Mouse (Mus musculus) liver, embryonic 14.5 days (tissue): ENCODE data around the gene Pcf11.
A peak's percentile ranks its signal among the peaks of the same experiment; 100 is the strongest.

ENCODE experiments used
- CTCF ChIP-seq: IDR thresholded peaks from 2 replicates; pipeline ENCODE4 v1.5.1; 2016; ENCODE audit warnings: antibody characterized with exemption, low read depth, control low read depth
- EP300 ChIP-seq: IDR thresholded peaks from 2 replicates; pipeline ENCODE4 v1.6.1; 2016; ENCODE audit warnings: antibody characterized with exemption, low read depth

DNA sequence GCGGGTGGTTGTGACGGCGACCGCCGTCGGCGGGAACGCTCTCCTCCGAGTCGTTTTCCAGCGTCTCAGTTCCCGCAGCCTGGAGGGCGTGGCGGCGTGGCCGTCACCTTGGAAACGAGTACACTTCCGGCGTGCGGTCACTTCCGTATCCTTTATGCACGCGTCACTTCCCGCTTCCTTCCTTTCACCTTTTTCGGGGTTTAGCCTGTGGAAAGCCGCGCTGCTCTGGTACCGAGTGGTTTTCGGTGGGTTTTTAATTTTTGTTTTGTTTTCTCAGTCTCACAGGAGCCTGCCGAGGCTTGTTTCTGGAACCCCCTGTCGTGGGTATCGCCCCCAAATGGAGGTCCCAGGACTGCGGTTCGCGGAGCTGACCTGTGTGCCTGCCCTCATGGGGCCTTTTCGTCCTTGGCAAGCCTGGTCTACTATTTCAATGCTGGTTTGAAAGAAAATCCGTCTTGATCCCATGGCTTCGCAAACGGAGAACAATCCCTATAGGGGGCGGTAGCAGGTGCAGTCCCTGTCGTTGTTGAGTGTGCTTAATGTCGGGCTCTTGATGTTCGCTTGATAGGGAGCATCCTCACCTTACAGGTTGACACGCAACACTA, 32.6 kb downstream of the Pcf11 start, which contains the start of gene Ankrd42:
- TF ChIP-seq CTCF (peak; percentile 54), EP300 (no peak)
